Mouse (Mus musculus) cerebellum, adult 11 months (tissue): Measurements from ENCODE around the gene Zcchc2.

Experiments used
- DNase-seq: peaks from one replicate; pipeline ENCODE4 v3.0.0; 2022

Zcchc2 gene

DNA sequence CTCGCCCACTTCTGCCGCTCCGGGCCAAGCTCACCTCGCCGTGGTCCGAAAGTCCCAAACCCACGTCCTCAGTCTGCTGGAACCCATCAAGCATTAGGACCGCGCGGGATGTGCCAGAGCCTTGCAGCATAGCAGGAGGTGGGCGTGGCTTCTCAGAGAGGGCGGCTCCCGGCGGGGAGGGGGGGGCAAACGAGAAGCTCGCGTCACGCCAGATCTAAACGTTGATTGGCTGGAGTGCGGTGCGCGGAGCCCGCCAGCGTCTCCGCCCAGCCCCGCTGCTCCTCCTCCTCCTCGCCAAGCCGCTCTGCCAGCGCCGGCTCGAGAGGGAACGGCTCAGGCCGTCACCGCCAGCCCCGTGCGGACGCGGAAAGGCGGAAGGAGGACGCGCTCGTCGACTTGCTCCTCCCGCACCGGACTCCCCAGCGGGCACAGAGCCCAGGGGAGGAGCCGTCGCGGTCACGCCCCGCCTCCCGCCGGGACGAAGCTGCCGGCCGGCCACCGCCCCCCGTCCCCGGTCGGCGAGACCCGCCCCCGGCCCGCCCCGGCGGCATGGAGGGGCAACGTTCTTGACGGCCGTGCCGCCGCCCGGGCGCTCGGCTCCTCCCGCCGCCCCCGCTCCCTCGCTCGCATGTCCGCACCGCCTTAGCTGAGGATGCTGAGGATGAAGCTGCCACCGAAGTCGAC lies at the start of gene Zcchc2:
Gene Zcchc2, plus strand, starts transcription at position 269 of the 684 bp plus-strand sequence.
- DNase-seq = peak; percentile 99

DNA sequence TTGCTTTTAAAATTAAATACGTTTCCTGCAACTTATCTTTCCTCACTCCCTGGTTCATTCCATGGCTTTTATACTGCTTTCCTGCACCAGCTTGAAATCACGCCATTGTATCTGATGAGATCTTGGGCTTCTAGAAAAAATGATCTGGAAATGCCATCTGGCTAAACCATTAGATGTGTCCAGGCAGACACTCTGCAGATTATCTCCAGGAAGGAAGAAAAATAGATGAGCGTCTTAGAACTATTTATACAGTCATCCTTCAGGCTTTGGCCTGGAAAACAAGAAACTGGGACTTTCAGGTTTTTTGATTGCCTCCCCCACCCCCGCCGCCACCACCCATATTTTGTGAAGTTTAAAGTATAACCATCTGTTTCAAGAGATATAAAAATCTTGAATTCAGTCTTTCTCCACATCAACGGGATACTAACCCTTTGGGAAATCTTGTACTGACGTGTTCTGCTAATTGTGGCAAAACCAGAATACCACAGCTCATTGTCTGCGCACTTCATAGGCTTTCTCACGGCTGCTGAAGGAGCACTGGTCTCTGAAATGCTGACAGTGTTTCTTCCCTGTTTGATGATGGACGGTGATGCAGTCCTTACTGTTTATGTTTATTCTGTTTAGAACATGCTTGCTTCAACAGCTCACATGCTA lies 45.2 kb upstream of the Zcchc2 start:
- DNase-seq = no peak

DNA sequence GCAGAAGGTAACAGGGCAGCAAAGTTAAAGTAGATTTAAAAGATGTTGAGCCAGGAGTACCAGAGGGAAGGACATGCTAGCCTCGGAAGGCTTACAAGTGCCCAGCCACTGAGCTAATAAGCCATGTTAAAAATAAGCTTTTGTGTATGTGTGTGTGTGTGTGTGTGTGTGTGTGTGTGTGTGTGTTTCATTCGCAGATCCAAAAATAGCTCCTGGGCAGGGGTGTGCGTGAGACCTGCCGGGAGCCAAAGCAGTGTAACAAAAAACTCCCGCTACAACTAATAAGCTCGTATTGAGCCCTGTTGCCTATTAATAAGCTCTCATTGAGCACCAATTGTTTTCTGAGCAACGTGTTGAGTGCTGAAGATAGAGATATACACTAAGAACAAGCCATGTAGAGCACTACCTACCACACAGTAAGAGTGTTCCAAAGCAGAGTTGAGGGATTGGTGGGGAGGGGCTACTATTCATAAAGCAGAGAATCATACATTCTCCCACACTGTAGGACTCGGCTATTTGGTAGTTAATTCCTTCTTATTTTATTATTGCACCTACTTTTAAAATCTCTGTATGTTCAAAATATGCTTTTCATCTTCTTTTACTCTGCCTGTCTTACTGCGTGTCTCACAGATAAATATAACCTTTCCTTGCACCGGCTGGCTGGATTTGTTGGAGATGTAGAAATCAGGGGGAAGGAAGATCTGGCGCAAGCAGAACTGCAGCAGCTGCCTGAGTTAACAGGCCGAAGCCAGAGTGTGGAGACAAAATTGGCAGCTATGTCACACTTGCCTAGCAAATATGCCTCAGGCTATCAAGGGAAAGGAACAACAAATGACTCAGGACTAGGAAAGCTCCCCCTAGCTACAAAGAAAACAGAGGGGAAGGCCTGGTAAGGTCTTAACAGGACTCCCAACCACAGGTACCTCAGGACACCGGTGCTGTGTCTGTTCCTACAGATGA lies 43.3 kb upstream of the Zcchc2 start:
- no peak for DNase-seq

DNA sequence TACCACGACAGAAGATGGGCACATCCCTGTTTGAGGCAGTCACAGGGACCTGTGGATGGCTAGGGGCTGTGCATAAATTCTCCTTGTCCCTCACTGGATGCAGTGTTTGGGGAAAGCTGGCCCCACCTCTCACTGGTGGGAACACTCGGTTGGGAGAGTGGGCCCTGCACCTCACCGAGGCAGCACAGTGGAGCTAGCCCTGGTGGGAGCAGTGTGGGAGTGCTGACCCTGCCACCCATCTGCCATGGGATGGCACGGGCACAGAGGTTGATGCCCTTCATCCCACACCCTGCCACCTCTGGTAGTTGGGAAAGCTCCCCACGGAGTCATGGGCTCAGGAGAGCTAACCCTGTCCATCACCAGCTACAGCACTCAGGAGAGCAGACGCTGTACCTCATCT lies 41.9 kb upstream of the Zcchc2 start:
- DNase-seq = no peak

DNA sequence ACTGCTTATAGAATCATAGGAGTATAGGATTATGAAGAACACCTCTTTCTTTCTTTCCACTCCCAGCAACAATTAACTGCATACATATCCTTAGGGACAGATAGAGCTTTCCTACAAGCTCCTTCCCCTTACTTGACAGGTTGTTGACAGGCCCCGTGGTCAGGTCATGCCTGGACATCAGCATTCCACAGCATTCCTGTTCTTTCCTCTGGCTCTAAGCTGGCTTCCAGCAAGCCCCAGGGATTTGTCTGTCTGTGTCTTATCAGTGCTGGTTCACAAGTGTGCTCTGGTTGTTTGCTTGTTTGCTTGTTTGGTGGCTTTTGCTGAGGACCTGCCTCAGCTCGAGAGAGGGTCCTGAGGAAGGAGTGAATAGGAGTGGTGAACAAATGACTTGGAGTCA lies 36.6 kb upstream of the Zcchc2 start:
- no peak for DNase-seq

DNA sequence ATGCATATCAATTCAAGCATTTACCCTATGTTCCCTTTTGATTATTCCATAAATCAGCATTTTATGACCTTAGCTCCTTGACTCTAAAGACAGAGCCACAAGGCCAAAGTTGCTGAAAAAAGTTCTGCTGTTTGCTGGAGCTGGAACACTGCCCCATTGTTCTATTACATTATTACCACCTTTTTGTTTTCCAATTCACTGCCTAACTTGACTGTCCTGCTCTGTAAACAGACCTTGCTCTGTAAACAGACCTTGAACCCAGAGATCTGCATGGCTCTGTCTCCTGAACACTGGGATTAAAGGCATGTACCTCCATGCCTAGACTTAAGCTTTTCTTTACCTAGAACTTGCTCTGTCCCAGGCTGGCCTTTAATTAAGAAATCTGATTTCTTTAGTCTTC lies 36.2 kb upstream of the Zcchc2 start:
- no peak for DNase-seq

DNA sequence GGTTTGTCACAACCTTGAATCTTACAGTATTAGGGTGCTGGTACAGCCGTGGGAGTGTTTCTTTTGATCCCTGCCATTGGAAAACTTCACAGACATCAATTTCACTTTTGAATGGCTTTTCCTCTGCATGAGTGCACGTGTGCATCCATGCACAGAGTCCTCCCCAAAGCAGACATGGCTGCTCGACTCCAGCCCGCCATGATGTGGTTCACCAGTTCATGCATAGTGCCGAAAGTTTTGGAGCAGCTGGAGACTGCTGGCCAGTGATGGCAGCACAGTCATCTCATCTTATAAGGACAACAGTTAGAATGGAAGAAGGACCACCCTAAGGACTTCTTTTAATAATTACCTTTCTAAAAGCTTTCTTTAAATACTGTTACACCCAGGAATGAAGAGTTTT lies 34.1 kb upstream of the Zcchc2 start:
- no peak for DNase-seq

DNA sequence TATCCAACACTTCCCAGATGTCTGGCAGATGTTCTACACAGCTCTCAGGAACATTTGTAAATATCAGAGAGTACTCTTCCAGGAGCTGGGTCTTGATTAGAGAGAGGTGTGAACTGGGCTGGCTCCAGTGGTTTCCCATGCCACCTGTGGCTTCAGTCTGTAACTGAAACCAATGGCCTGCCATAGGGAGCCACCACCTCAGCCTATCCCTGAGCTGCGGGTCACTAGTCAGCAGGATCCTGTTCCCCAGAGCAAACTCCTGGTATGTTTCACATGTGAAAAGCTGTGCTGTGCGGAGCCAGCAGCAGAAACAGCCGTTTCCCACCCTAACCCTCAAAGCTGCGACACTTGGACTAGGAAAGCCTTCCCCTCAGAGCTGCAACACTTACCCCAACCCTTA lies 28.7 kb upstream of the Zcchc2 start:
- DNase-seq = no peak

DNA sequence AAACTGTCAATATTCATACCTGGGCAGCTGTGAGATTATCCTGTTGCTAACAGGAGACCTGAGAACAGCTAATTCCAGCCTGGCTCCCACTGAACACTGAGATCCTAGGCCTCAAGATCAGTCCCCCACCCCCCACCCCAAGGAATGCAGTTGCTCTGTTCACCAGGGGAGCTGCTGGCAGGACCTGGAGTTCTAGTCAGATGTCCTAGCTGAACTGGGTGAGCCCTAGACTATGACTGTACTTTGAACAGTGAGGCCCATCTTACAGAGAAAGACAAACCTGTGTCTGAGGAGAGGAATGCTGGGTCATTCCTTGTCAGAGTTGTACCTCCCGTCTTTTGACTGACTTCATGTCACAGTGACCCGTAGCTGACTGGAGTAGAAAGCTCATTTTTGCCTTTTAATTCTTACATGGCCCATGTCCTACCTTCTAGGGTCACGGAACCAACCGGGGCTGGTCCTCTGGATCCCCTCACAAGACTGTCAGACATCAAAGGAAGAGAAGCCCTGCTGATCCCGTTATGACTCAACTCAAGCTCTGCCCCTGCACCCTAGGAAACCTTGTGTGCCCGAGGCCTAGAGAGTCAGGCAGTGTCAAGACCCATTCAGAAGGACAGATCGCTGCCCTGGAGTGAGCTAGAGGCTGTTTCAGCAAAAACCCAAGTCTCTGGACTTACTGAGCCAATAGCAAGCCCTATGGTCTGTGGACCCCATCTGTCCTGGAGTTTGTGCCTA lies 28.0 kb upstream of the Zcchc2 start:
- no peak for DNase-seq

DNA sequence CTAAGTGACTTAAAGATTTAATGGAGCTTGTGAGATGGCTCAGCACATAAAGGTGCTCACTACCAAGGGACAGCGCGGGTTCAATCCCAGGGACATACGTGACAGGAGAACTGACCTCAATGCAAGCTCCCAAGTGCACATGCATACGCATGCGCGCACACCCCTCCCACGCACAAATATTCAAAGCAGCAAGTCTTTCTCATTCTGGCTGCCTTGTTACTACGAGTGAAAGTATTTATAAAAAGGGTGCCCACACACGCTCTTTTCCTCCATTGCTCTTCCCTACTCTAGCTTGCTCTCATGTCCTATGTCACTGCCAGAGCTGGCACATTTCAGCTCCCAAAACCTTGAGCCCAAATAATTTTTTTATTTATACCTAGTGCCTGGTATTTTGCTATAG lies 27.4 kb upstream of the Zcchc2 start:
- DNase-seq = no peak

DNA sequence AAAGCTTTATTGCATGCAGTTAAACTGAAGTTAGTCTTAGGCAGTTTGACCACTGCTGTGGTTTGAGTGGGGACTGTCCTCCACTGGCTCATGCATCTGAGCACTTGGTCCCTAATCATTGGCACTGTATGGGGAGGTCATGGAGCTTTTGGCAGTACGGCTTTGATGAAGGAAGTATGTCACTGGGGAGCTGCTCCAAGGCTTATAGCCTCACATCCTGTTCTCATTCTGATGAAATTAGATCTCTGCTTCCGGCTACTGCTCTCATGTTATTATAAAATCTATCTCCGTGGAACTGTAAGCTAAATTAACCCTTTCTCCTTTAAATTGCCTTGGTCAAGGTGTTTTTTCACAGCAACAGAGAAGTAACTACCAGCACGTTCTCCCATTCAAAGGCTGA lies 25.7 kb upstream of the Zcchc2 start:
- DNase-seq = no peak

DNA sequence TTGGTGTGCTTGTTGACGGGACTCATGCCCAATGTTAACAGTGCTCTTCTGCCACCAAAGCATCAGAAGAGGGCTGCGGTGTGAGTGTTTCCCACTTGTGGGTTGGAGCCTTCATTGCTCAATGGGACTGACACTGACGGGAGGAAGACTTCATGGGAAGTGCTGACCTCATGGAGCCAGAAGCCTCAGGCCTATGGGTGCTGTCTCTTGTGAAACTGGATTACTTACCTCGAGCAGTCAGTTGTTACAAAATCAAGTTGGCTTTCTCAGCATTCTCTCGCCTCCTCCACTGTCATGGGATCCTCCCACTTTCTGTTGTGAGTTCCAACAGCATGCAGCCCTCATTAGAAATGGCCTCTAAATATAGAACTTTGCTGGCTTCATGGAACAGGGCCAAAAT lies 25.0 kb upstream of the Zcchc2 start:
- DNase-seq = no peak

DNA sequence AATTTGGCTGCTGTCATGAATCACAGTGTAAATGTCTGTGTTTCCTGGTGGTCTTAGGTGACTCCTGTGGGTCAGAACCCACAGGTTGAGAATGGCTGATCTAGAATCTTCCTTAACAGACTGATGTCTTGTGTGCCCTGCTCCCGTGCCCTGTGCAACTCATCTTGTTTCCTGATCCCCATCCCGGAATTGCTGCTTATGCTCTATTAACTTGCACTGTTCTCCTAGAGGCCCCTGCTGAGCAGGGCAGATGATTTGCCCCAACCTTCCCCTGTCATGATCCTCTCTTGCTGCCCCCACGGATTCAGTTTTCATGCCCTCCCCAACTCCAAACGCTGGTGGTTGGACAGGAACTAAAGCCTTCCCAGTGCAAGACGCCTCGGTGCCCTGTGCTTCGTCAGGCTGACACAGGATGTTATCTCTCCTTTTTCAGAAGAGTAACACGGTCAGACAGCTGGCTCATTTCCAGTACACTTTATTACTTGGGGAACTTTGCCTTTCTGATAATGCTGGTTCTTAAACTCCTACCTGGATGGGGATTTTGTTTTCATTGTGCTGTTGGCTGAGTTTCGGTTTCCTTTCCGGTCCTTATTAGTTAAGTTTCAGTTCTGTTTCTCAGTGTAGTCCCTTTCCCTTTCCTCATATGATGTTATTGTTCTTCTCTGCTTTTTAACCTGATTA lies 18.6 kb upstream of the Zcchc2 start:
- DNase-seq = no peak

DNA sequence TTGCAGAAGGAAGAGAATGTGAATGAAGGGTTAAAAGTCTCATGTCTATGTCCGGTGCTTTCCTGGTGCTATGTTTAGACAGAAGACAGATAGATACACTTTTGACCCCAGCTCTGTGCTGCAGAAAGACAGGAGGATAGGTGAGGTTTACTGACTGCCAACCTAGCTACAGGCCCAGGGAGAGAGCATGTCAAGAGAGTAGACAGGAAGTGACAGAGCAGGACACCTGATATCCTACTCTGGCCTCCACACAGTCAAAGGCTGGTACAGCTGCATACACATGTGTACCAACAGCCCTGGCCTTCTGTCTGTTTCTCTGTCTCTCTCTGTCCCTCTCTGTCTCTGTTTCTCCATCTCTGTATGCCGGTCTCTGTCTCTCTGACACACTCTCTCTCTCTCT lies 16.2 kb upstream of the Zcchc2 start:
- DNase-seq = no peak

DNA sequence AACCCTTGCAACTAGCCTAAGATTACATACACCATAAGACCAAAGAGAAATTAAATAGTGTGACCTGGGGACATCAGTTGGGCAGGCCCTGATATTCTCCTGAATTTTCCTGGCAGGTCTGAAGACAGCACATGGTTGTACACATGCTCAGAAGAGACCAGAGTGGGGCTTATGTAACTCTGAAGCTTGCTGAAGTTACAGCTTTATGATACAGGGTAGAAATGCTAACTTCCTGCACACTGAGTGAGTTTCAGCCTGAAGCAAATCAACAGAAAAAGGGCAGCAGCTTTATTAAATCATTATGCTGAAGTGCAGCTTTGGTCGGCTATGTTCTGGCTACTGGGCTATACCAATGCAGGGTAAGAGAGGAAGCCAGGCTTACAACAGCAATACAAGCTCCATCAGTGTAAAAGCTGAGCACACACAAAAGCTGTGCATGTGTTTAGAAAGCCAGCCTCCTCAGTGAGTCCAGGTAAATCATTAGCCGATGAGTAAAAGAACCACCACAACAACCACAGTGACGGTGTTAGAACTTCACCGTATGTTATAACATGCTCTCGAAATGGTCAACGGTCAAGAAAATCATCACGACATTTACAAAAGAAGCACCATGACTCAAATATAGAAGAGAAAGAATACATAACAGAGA lies 12.6 kb upstream of the Zcchc2 start:
- DNase-seq = no peak

DNA sequence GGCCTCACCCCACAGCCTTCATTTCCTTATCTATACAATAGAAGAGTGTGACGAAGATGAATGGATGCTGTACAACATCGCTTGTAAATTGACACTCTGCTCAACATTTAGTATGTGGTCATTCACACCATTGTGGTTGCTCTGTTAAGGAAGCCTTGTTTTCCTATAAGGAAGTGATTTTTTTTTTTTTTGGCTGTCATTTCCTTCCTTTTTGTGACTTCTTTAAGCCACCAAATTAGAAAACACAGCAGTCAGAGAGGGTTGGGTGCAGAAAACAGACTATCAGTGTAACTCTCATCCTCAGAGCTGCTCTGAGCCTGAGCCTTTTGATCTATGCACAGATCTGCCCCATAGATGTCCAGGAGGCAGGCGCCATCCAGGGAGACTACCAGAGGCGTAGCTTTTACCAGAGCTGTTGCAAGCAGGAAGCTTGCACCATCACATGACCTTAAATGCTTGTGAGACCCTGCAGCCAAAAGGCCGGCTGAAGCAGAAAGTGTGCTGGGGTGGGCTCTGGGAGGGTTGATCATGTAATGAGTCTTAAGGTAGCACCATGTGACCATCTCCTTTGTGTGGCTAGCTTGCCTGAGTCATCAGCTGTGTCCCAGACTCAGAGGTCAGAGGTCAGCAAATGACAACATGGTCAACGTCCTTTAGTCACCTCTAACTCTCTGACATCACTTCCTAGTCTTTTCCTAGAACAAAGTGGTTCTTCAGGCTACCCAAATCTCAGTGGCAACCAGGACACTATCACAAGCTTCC lies 9.2 kb upstream of the Zcchc2 start:
- DNase-seq = no peak

DNA sequence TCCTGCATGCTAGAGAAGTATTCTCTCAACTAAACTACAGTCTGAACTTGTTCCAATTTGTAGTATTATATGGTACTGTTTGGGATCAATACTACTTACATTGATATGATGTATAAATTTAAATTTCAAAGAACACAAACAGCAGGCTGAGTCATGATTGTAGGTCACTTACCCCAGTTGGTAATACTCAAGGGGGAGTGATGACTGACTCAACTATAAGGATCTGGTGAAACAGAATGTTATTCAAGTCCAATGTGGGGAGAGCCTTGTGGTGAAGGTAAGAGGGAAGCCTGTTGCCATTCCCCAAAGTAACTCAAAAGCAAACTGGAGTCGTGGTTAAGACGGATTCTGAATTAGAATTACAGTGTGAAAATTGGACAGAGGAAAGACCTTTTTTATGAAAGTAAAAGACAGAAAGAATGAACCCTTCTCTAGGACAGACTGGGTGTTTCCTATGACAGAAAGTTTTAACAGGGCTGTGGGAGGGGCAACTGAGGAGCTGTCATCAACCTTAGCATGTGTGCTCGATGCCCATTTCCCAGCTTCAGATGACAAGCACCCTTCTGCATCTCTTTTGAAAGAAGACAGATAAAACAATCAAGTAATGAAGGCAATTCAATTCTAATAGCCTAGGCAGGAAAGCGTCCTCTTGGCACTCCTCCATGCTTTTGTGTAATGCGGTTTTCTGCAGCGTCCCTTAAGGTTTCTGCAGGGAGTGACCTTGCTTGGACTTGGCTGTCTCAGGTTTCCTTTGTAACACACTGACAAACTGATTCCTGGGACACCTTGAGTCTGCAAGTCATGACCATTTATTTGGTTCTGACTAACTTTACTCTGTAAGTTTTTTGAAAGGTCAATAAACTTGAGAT lies 7.5 kb upstream of the Zcchc2 start:
- DNase-seq = no peak

DNA sequence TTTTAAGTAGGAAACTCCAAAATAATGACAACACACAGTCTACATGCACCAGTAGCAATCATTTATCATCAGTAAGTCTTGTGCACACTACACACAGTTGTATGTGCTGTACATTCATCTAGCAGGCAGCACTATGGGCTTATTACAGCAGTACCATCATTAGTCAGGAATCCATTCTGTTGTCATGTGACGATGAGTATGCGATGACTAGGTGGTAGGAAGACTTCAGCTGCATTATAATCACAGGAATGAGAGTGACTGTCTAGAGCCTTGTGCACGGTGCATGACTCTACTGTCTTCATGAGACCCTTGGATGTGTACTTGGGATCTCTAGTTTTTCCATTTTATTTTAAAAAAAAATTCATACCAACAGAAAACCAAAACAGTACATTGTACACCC lies 6.0 kb upstream of the Zcchc2 start:
- no peak for DNase-seq

DNA sequence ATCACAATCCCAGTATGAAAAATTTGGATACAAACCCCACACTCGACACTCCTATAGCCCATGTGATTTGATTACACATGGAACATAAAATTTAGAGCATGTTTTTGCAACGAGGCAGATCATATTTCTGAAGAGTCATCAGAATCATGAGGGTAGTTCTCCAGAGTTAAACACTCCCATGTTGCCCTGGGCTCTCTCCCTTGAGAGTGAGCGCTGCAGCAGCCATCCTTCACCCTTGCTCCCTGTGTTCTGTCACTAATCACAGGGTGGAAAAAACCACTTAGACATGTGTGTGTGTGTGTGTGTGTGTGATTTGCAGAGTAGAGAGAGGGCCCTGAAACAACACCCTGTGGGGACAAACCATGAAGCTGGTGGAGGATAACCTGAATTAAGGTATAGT lies 2.0 kb upstream of the Zcchc2 start:
- no peak for DNase-seq
